Mouse (Mus musculus): ENCODE measurements at regions not wholly inside any gene's neighbourhood (a gene's known extent, or its start where the extent isn't known, plus 50 kb on each side); places are given as distances from the start of the nearest gene placed in this dataset.

- no peak for DNase-seq (ENCODE audit: low spot score in 2 of 2)
These were observed 385.0 kb upstream of the Adam34 start for GRCm38 (mm10) chr8:44094818-44095217.

GRCm38 (mm10) chr8:44093491-44093890, 383.6 kb upstream of the Adam34 start:
- no peak for DNase-seq (ENCODE audit: low spot score in 2 of 2)

- no peak for DNase-seq (ENCODE audit: low spot score in 2 of 2)
These were observed 372.2 kb upstream of the Adam34 start for GRCm38 (mm10) chr8:44082057-44082456.

- DNase-seq (ENCODE audit: low spot score in 2 of 2) = no peak
These were observed 349.0 kb upstream of the Adam34 start for GRCm38 (mm10) chr8:44058846-44059245.

- DNase-seq (ENCODE audit: low spot score in 2 of 2) = no peak
These were observed 332.9 kb upstream of the Adam34 start for GRCm38 (mm10) chr8:44042572-44043355.

GRCm38 (mm10) chr8:44034211-44034610, 324.4 kb upstream of the Adam34 start:
- DNase-seq (ENCODE audit: low spot score in 2 of 2) = peak in 1 of 2 experiments; percentile 7

- no peak for DNase-seq (ENCODE audit: low spot score in 2 of 2)
These were observed 321.5 kb upstream of the Adam34 start for GRCm38 (mm10) chr8:44031376-44031775.

- no peak for DNase-seq (ENCODE audit: low spot score in 2 of 2)
These were observed 321.1 kb upstream of the Adam34 start for GRCm38 (mm10) chr8:44030972-44031371.

GRCm38 (mm10) chr8:44027738-44028137, 317.9 kb upstream of the Adam34 start:
- DNase-seq (ENCODE audit: low spot score in 2 of 2) = no peak

- peak; percentile 20 to 42 for DNase-seq (ENCODE audit: low spot score in 2 of 2)
These were observed 316.1 kb upstream of the Adam34 start for GRCm38 (mm10) chr8:44025926-44026325.

GRCm38 (mm10) chr8:44024028-44024427, 314.2 kb upstream of the Adam34 start:
- DNase-seq (ENCODE audit: low spot score in 2 of 2) = no peak

All from frontal cortex, postnatal 25 days (tissue).